Mouse (Mus musculus): ENCODE measurements at regions not wholly inside any gene's neighbourhood (a gene's known extent, or its start where the extent isn't known, plus 50 kb on each side); places are given as distances from the start of the nearest gene placed in this dataset.

DNA sequence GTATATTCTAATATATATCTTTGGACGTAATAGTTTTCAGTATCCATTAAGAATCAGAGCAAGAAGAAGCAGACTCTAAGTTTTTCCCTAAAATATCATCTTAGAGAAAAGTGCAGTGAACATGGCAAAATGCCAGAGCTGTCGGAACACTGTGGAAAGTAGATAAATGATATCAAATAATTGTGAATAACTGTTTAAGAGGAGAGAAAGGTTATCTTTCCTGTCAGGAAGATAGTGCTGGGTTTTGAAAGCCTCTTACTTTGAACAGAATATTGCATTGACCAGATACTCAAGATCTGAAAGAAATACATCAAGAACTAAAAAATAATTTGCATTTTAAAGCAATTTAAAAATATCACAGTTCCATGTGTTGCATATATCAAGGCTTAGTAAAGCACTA lies 1549.2 kb downstream of the Pcdh18 start:
- Histone ChIP-seq H3K9ac (ENCODE audit: low read length) (no peak overlapping the region), H3K36me3 (ENCODE audit: control insufficient read depth, insufficient read depth, low read length) (no peaks in the 10 kb centered on the region), H3K27ac (ENCODE audit: low read depth, low read length) (no peak overlapping the region), H3K4me3 (ENCODE audit: low read depth, low read length) (no peak overlapping the region), H3K9me3 (ENCODE audit: control insufficient read depth, low read length) (no peaks in the 10 kb centered on the region), H3K4me1 (ENCODE audit: control insufficient read depth, insufficient read depth, low read length) (no peaks in the 10 kb centered on the region), H3K4me2 (no peak overlapping the region), H3K27me3 (ENCODE audit: control insufficient read depth, insufficient read depth, low read length) (no peaks in the 10 kb centered on the region)
- ATAC-seq (ENCODE audit: low FRiP score) (no peak), DNase-seq (ENCODE audit: low spot score, missing footprints) (no peak)
- WGBS, result 93% methylated on average over 2 of the region's 2 CpGs

DNA sequence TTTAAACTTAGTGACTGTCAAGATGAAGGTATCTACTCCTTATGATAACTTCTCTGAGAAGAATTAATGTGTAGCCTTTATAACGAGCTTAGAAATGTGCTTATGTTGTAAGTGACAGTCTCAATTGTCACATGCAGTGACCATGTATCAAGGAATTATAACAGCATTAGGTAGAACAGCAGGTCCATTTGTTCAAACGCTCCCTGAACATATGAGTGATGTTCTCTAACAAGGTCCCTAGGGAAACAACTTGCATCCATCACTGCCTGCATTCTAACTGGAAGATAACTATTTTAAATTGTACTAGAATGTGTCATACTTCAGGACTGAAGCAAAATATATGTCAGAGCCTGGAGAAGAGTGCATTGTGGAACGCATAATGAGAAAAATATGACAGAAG lies 1562.8 kb downstream of the Pcdh18 start:
- H3K27ac ChIP-seq (ENCODE audit: low read depth, low read length), result no peak overlapping the region
- WGBS, result 81% methylated on average over 3 of the region's 3 CpGs

DNA sequence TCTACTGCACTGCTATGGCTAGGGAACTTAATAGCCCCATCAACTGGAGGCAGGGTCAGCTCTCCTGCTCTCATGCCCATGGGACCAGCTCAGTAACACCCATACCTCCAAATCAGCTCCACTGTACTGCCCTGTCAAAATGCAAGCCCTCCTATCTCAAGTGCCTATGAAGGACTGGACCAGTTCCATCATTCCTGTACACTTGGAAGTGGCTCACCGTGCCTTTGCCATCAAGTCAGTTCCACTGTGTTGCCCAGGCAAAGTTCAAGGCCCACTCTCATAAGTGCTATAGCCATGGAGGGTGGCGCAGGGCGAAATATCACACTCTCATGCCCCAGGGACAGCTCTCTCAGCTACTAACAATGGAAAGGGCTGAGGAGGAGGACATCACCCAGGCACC lies 1612.2 kb downstream of the Pcdh18 start:
- Histone ChIP-seq H3K27ac (ENCODE audit: low read depth, low read length) (no peak overlapping the region), H3K36me3 (ENCODE audit: control insufficient read depth, insufficient read depth, low read length) (no peaks in the 10 kb centered on the region), H3K9ac (ENCODE audit: low read length) (no peak overlapping the region), H3K4me3 (ENCODE audit: low read depth, low read length) (no peak overlapping the region), H3K27me3 (ENCODE audit: control insufficient read depth, insufficient read depth, low read length) (no peaks in the 10 kb centered on the region), H3K4me1 (ENCODE audit: control insufficient read depth, insufficient read depth, low read length) (no peaks in the 10 kb centered on the region), H3K9me3 (ENCODE audit: control insufficient read depth, low read length) (no peaks in the 10 kb centered on the region), H3K4me2 (no peak overlapping the region)
- 88% methylated on average over 3 of the region's 3 CpGs for WGBS
- ATAC-seq (ENCODE audit: low FRiP score) (no peak), DNase-seq (ENCODE audit: low spot score, missing footprints) (no peak)

More for the DNA sequence above, 1562.8 kb downstream of the Pcdh18 start:
- Histone ChIP-seq H3K4me2 (no peak overlapping the region), H3K36me3 (ENCODE audit: control insufficient read depth, insufficient read depth, low read length) (no peaks in the 10 kb centered on the region), H3K4me3 (ENCODE audit: low read depth, low read length) (no peak overlapping the region), H3K27me3 (ENCODE audit: control insufficient read depth, insufficient read depth, low read length) (no peaks in the 10 kb centered on the region), H3K4me1 (ENCODE audit: control insufficient read depth, insufficient read depth, low read length) (no peaks in the 10 kb centered on the region), H3K9ac (ENCODE audit: low read length) (no peak overlapping the region), H3K9me3 (ENCODE audit: control insufficient read depth, low read length) (no peaks in the 10 kb centered on the region)
- DNase-seq (ENCODE audit: low spot score, missing footprints) (no peak), ATAC-seq (ENCODE audit: low FRiP score) (no peak)

DNA sequence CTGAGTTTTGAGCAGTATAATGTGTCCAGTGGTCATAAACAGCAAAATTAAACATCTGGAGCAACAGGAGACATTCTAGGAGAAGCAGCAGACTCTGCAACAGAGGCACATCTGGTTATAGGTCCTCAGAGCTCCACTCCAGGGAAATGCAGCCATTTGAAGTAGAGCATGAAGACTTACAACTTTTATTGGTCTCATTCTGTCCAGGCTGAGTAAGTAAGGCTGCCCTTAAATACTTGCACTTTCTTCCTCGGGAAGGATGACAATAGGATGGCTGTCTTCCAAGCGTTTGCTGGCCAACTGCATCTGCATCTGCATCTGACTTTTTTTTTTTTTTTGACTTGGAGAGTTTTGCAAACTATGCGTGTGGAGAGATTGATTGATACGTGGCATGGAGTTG lies 1622.2 kb downstream of the Pcdh18 start:
- Histone ChIP-seq H3K9ac (ENCODE audit: low read length) (no peak overlapping the region), H3K36me3 (ENCODE audit: control insufficient read depth, insufficient read depth, low read length) (no peaks in the 10 kb centered on the region), H3K4me2 (no peak overlapping the region), H3K27ac (ENCODE audit: low read depth, low read length) (no peak overlapping the region), H3K9me3 (ENCODE audit: control insufficient read depth, low read length) (no peaks in the 10 kb centered on the region), H3K4me1 (ENCODE audit: control insufficient read depth, insufficient read depth, low read length) (no peaks in the 10 kb centered on the region), H3K4me3 (ENCODE audit: low read depth, low read length) (no peak overlapping the region), H3K27me3 (ENCODE audit: control insufficient read depth, insufficient read depth, low read length) (no peaks in the 10 kb centered on the region)
- 77% methylated on average over 4 of the region's 4 CpGs for WGBS
- no peak for ATAC-seq (ENCODE audit: low FRiP score)
- no peak for DNase-seq (ENCODE audit: low spot score, missing footprints)

DNA sequence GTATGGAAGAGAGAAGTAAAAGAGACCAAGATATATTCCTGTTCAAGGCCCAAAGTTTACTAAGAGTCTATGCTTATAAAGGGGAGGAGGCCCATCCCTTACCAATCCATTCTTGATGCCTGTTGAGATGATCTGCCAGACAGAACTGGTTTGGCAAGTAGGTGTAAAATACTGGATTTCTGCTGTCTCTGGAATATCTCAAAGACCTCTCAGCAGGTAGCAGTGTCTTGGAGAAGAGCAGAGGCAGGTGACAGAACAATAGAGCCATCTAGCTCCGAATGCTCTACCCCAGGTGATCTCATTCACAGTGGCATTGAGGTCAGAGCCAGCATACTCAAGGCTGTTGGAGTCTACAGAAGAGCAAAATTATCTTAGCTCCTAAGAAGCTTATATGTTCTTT lies 1632.9 kb downstream of the Pcdh18 start:
- ATAC-seq (ENCODE audit: low FRiP score) (no peak), DNase-seq (ENCODE audit: low spot score, missing footprints) (no peak)
- Histone ChIP-seq H3K36me3 (ENCODE audit: control insufficient read depth, insufficient read depth, low read length) (no peaks in the 10 kb centered on the region), H3K9ac (ENCODE audit: low read length) (no peak overlapping the region), H3K27me3 (ENCODE audit: control insufficient read depth, insufficient read depth, low read length) (no peaks in the 10 kb centered on the region), H3K9me3 (ENCODE audit: control insufficient read depth, low read length) (no peaks in the 10 kb centered on the region), H3K27ac (ENCODE audit: low read depth, low read length) (no peak overlapping the region), H3K4me2 (no peak overlapping the region), H3K4me1 (ENCODE audit: control insufficient read depth, insufficient read depth, low read length) (no peaks in the 10 kb centered on the region), H3K4me3 (ENCODE audit: low read depth, low read length) (no peak overlapping the region)
- 57% methylated on average over 1 of the region's 1 CpGs for WGBS

DNA sequence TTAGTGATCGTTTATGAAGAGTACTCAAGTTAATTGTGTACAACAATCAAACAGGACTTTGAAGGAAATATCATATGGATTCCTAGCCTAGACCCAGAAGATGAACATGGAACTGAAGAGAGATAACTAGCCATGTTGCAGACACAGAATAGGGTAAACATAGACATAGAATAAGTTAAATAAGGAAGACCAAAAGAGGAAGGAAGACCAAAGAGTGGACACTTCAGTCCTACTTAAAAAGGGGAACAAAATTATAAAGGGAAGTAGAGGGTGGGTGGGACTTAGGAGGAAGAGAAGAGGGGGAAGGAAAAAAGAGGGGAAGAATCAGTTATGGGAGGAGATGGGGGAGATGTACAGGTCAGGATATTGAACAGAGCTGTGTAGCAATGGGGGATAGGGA lies 1652.8 kb upstream of the Pabpc4l start:
- Histone ChIP-seq H3K4me3 (ENCODE audit: low read depth, low read length) (no peak overlapping the region), H3K36me3 (ENCODE audit: control insufficient read depth, insufficient read depth, low read length) (no peaks in the 10 kb centered on the region), H3K4me2 (no peak overlapping the region), H3K27ac (ENCODE audit: low read depth, low read length) (no peak overlapping the region), H3K9ac (ENCODE audit: low read length) (no peak overlapping the region), H3K9me3 (ENCODE audit: control insufficient read depth, low read length) (no peaks in the 10 kb centered on the region), H3K27me3 (ENCODE audit: control insufficient read depth, insufficient read depth, low read length) (no peaks in the 10 kb centered on the region), H3K4me1 (ENCODE audit: control insufficient read depth, insufficient read depth, low read length) (no peaks in the 10 kb centered on the region)
- ATAC-seq (ENCODE audit: low FRiP score) (no peak), DNase-seq (ENCODE audit: low spot score, missing footprints) (no peak)
- WGBS, result 92% methylated on average over 1 of the region's 1 CpGs

DNA sequence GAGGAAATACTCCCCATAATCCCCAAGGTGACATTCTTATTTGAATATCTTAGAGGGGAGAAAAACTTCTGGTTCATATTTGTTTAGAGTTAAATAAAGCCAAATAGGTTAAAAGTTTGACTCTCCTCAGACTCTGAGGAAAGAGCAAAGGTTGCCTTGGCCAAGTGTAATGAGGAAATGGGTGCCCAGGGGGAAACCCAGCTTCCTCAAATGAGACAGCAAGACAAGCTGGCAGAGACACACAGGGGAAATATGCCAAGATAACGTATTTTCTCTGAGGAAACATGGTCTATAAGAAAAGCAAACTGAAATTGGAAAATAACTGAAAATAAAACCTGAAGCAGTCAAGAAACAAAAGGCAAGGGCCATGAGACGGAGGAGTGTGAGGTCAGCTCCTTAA lies 1632.6 kb upstream of the Pabpc4l start:
- 72% methylated on average over 2 of the region's 2 CpGs for WGBS

DNA sequence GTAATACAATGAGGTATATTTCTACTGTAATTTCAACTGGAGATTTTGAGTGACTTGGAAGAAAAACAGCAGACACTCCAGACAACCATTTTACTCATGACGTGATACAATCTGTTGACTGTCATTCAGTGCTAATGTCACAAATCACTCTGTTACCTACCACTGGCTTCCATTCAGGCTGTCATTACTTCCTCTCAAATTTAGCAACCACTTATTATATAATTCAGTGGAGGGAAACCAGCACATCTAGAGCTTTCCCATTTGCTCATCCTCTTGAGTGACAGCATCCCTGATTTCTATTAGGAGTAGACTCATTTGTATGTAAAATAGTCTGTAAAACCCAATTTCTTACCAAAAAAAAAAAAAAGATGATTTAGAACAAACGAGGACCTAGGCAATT lies 1627.3 kb upstream of the Pabpc4l start:
- H3K9ac ChIP-seq (ENCODE audit: low read length), result no peak overlapping the region
- H3K4me2 ChIP-seq, result no peak overlapping the region
- no peaks in the 10 kb centered on the region for H3K36me3 ChIP-seq (ENCODE audit: control insufficient read depth, insufficient read depth, low read length)
- no peaks in the 10 kb centered on the region for H3K4me1 ChIP-seq (ENCODE audit: control insufficient read depth, insufficient read depth, low read length)
- H3K4me3 ChIP-seq (ENCODE audit: low read depth, low read length), result no peak overlapping the region
- no peak for DNase-seq (ENCODE audit: low spot score, missing footprints)
- H3K9me3 ChIP-seq (ENCODE audit: control insufficient read depth, low read length), result no peaks in the 10 kb centered on the region
- WGBS, result 64% methylated on average over 2 of the region's 2 CpGs
- H3K27ac ChIP-seq (ENCODE audit: low read depth, low read length), result no peak overlapping the region
- no peak for ATAC-seq (ENCODE audit: low FRiP score)
- no peaks in the 10 kb centered on the region for H3K27me3 ChIP-seq (ENCODE audit: control insufficient read depth, insufficient read depth, low read length)

More for the DNA sequence above, 1632.6 kb upstream of the Pabpc4l start:
- H3K27me3 ChIP-seq (ENCODE audit: control insufficient read depth, insufficient read depth, low read length), result no peaks in the 10 kb centered on the region
- no peaks in the 10 kb centered on the region for H3K36me3 ChIP-seq (ENCODE audit: control insufficient read depth, insufficient read depth, low read length)
- H3K27ac ChIP-seq (ENCODE audit: low read depth, low read length), result no peak overlapping the region
- no peak overlapping the region for H3K4me2 ChIP-seq
- H3K4me3 ChIP-seq (ENCODE audit: low read depth, low read length), result no peak overlapping the region
- DNase-seq (ENCODE audit: low spot score, missing footprints), result no peak
- no peaks in the 10 kb centered on the region for H3K4me1 ChIP-seq (ENCODE audit: control insufficient read depth, insufficient read depth, low read length)
- H3K9ac ChIP-seq (ENCODE audit: low read length), result no peak overlapping the region
- no peak for ATAC-seq (ENCODE audit: low FRiP score)
- no peaks in the 10 kb centered on the region for H3K9me3 ChIP-seq (ENCODE audit: control insufficient read depth, low read length)

DNA sequence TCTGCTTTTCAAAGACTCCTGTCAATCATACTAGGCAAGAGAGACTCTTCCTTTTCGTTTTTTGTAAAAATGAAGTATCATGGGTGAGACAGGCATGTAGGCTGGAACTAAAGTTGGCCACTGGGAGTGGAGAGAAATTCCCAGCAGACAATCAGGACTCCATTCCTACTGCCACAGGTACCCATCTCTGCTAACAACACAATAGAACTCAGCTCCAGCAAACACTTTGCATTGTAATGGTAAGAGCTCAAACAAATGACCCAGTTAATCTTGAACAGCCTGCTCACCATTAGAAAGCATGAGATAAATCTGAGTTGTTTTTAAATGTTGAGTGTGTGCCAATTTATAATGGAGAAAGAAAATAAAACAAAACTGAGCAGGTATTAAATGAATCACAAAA lies 1620.6 kb upstream of the Pabpc4l start:
- peak overlapping the region; percentile 9; the same call in 1 of the 2 replicates for H3K27ac ChIP-seq (ENCODE audit: low read depth, low read length)
- ATAC-seq (ENCODE audit: low FRiP score), result 0 out of 2 replicates have a peak, but pooled peaks have one; percentile 14

More for the DNA sequence above, 1620.6 kb upstream of the Pabpc4l start:
- no peak overlapping the region for H3K4me3 ChIP-seq (ENCODE audit: low read depth, low read length)
- DNase-seq (ENCODE audit: low spot score, missing footprints), result no peak
- WGBS, result 45% methylated on average over 1 of the region's 1 CpGs
- no peaks in the 10 kb centered on the region for H3K9me3 ChIP-seq (ENCODE audit: control insufficient read depth, low read length)
- H3K9ac ChIP-seq (ENCODE audit: low read length), result no peak overlapping the region
- no peaks in the 10 kb centered on the region for H3K36me3 ChIP-seq (ENCODE audit: control insufficient read depth, insufficient read depth, low read length)
- H3K27me3 ChIP-seq (ENCODE audit: control insufficient read depth, insufficient read depth, low read length), result no peaks in the 10 kb centered on the region
- H3K4me2 ChIP-seq, result no peak overlapping the region
- peaks cover 4% of the 10 kb centered on the region for H3K4me1 ChIP-seq (ENCODE audit: control insufficient read depth, insufficient read depth, low read length)
